Mouse (Mus musculus): ENCODE measurements at regions not wholly inside any gene's neighbourhood (a gene's known extent, or its start where the extent isn't known, plus 50 kb on each side); places are given as distances from the start of the nearest gene placed in this dataset.

DNA sequence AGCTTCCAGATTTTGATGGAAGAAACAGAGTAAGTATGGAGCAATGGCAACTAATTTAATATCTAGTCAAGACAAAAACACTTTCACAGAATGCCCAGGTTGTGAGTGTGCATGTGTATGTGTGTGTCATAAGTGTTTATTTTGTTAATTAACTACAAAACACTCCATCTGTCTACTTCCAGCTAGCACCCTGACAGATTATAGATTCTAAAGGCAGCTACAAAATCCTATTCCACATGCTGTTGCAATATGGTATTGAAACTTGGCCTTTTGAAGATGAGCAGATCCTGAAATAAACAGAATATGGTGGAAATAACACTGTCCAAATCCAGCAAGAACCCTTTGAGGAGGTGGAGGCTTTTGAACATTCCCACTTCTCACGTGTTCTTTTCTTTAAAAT lies 1356.9 kb downstream of the Defb40 start:
- Histone ChIP-seq H3K36me3 (ENCODE audit: control insufficient read depth, insufficient read depth, low read length) (no peaks in the 10 kb centered on the region), H3K27ac (replicated peaks; ENCODE audit: low read depth, low read length) (no peak overlapping the region), H3K9me3 (ENCODE audit: control insufficient read depth, low read length) (no peaks in the 10 kb centered on the region), H3K4me2 (ENCODE audit: low read length) (no peak overlapping the region), H3K4me3 (replicated peaks; ENCODE audit: low read depth, low read length) (no peak overlapping the region), H3K4me1 (ENCODE audit: control insufficient read depth, insufficient read depth, low read length) (no peaks in the 10 kb centered on the region), H3K27me3 (ENCODE audit: control insufficient read depth, insufficient read depth, low read length) (no peaks in the 10 kb centered on the region), H3K9ac (replicated peaks; ENCODE audit: low read length) (no peak overlapping the region)
- DNase-seq: no peak
- no peak for ATAC-seq (ENCODE audit: low FRiP score, low TSS enrichment)
- 46% methylated on average over 1 of the region's 1 CpGs for WGBS

DNA sequence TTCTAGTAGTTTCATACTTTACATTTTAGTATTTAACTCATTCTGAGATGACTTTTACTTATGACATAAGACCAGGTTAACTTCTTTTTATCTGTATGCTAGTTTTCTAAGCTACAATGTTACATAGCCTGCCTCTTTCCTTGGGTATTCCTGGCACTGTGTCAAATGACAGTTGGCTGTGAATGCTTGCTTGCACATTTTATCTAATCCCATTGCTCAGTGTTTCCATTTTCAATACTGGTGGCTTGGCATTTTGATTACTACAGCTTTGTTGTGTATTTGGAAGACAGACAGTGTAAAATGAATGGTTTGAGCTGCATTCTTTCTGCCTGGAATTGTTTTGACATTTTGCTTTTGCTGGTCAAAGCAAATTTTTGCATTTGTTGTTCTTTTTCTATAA lies 1359.2 kb downstream of the Defb40 start:
- Histone ChIP-seq H3K9me3 (ENCODE audit: control insufficient read depth, low read length) (no peaks in the 10 kb centered on the region), H3K4me2 (ENCODE audit: low read length) (no peak overlapping the region), H3K4me3 (replicated peaks; ENCODE audit: low read depth, low read length) (no peak overlapping the region), H3K27ac (replicated peaks; ENCODE audit: low read depth, low read length) (no peak overlapping the region), H3K9ac (replicated peaks; ENCODE audit: low read length) (no peak overlapping the region), H3K27me3 (ENCODE audit: control insufficient read depth, insufficient read depth, low read length) (no peaks in the 10 kb centered on the region), H3K4me1 (ENCODE audit: control insufficient read depth, insufficient read depth, low read length) (no peaks in the 10 kb centered on the region), H3K36me3 (ENCODE audit: control insufficient read depth, insufficient read depth, low read length) (no peaks in the 10 kb centered on the region)
- peak; percentile 34; the same call in 1 of the 2 replicates for ATAC-seq (ENCODE audit: low FRiP score, low TSS enrichment)
- DNase-seq: peak; percentile 58

DNA sequence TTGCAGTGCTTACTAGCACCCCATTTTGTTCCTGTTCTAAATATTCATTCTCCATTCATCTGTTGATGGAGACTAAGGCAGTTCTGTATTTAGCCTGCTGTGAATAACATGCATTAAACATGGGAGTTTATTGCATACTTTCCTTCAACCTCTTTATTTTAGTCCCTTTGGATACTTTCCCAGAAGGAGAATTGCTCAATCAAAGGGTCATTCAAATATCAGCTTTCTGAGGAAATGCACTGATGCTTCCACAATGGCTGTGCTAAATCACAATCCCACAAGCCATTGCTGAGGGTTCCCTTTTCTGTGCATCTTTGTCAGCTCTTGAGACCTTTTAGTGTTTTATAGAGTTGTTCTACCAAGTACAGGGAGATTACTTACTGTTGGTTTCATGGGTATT lies 1359.9 kb downstream of the Defb40 start:
- Histone ChIP-seq H3K9me3 (ENCODE audit: control insufficient read depth, low read length) (no peaks in the 10 kb centered on the region), H3K9ac (replicated peaks; ENCODE audit: low read length) (no peak overlapping the region), H3K4me3 (replicated peaks; ENCODE audit: low read depth, low read length) (no peak overlapping the region), H3K27me3 (ENCODE audit: control insufficient read depth, insufficient read depth, low read length) (no peaks in the 10 kb centered on the region), H3K4me2 (ENCODE audit: low read length) (no peak overlapping the region), H3K27ac (replicated peaks; ENCODE audit: low read depth, low read length) (no peak overlapping the region), H3K4me1 (ENCODE audit: control insufficient read depth, insufficient read depth, low read length) (no peaks in the 10 kb centered on the region), H3K36me3 (ENCODE audit: control insufficient read depth, insufficient read depth, low read length) (no peaks in the 10 kb centered on the region)
- peak; percentile 53 for DNase-seq
- peak; percentile 67; the same call in 1 of the 2 replicates for ATAC-seq (ENCODE audit: low FRiP score, low TSS enrichment)

DNA sequence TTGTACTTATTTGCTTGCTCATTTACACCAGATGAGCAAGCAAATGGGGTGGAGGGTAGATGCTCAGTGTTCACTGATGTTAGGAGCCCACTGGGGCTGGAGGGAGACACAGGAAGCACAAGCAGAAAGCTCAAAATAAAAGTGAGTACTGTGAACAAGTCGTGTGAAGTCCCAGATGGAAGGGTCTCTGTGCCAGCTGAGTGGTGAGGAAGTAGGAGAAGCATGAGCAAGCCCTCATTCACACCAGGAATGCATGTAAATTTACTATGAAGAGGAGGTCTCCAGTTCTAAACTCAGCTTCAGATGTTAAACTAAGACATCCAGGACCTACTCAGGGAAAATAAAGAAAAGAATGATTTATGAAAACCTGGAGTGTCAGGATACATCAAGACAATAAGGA lies 1375.2 kb downstream of the Defb40 start:
- Histone ChIP-seq H3K9ac (replicated peaks; ENCODE audit: low read length) (no peak overlapping the region), H3K4me3 (replicated peaks; ENCODE audit: low read depth, low read length) (no peak overlapping the region), H3K36me3 (ENCODE audit: control insufficient read depth, insufficient read depth, low read length) (no peaks in the 10 kb centered on the region), H3K4me1 (ENCODE audit: control insufficient read depth, insufficient read depth, low read length) (no peaks in the 10 kb centered on the region), H3K27ac (replicated peaks; ENCODE audit: low read depth, low read length) (no peak overlapping the region), H3K27me3 (ENCODE audit: control insufficient read depth, insufficient read depth, low read length) (no peaks in the 10 kb centered on the region), H3K9me3 (ENCODE audit: control insufficient read depth, low read length) (no peaks in the 10 kb centered on the region), H3K4me2 (ENCODE audit: low read length) (no peak overlapping the region)
- ATAC-seq (ENCODE audit: low FRiP score, low TSS enrichment) (no peak), DNase-seq (no peak)
- 34% methylated on average over 1 of the region's 1 CpGs for WGBS

DNA sequence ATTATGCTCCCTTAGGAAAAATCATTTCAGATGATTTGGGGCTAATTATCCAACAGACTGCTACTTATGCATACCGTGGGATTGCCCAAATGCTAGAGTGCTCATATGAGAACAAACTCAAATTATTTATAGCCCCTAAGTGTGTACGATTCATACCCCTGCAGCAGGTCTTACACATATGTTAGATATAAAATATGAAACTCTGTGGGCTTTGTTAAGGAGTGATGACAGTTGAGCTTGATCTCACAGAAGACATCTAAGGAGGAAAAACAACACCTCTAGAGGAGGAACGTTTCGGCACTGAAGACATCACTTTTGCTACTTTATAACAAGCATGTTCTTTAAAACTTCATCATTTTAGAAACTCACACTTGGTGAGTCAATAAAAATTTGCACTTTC lies 1379.3 kb downstream of the Defb40 start:
- WGBS: 85% methylated on average over 4 of the region's 4 CpGs
- ATAC-seq (ENCODE audit: low FRiP score, low TSS enrichment): no peak
- Histone ChIP-seq H3K27ac (replicated peaks; ENCODE audit: low read depth, low read length) (no peak overlapping the region), H3K4me3 (replicated peaks; ENCODE audit: low read depth, low read length) (no peak overlapping the region), H3K27me3 (ENCODE audit: control insufficient read depth, insufficient read depth, low read length) (no peaks in the 10 kb centered on the region), H3K4me2 (ENCODE audit: low read length) (no peak overlapping the region), H3K9me3 (ENCODE audit: control insufficient read depth, low read length) (no peaks in the 10 kb centered on the region), H3K4me1 (ENCODE audit: control insufficient read depth, insufficient read depth, low read length) (no peaks in the 10 kb centered on the region), H3K36me3 (ENCODE audit: control insufficient read depth, insufficient read depth, low read length) (no peaks in the 10 kb centered on the region), H3K9ac (replicated peaks; ENCODE audit: low read length) (no peak overlapping the region)
- no peak for DNase-seq

DNA sequence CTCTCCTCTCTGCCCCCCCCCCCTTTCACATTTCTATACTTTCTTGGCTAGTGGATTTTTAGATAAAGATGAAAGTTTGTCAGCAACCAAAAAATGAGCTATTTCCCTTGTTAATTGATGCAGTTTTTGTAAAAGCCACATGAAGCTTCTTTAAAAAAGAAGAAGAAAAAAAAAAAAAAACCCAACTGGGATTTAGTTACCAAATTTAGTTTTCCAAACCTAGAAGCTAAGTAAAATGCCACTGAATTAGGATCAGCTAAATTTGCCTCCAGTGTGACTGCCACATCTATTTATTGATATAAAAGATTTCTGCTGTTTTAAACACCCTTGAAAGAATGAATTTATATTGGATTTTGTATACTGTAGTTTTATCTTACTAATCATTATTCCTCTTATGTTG lies 1381.5 kb downstream of the Defb40 start:
- no peak for ATAC-seq (ENCODE audit: low FRiP score, low TSS enrichment)
- Histone ChIP-seq H3K9me3 (ENCODE audit: control insufficient read depth, low read length) (no peaks in the 10 kb centered on the region), H3K9ac (replicated peaks; ENCODE audit: low read length) (no peak overlapping the region), H3K4me2 (ENCODE audit: low read length) (no peak overlapping the region), H3K36me3 (ENCODE audit: control insufficient read depth, insufficient read depth, low read length) (no peaks in the 10 kb centered on the region), H3K27me3 (ENCODE audit: control insufficient read depth, insufficient read depth, low read length) (no peaks in the 10 kb centered on the region), H3K27ac (replicated peaks; ENCODE audit: low read depth, low read length) (no peak overlapping the region), H3K4me1 (ENCODE audit: control insufficient read depth, insufficient read depth, low read length) (no peaks in the 10 kb centered on the region), H3K4me3 (replicated peaks; ENCODE audit: low read depth, low read length) (no peak overlapping the region)
- DNase-seq: no peak

DNA sequence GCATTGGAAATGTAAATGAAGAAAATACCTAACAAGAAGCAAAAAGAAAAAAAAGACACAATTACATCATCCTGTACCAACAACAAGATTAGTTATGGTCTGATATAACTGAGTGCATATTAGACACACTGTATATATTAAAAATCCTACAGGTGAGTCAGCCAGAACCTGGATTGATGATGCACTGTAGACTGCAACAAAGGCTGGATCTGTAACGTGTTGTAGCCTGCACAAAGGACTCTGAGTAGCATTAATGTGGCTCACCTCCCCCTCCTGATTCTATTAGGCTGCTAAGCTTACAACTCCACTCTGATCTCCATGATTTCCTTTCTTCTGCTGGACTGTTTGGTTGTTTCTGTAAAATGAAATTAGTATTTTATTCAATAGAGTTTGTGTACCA lies 1383.4 kb downstream of the Defb40 start:
- Histone ChIP-seq H3K9me3 (ENCODE audit: control insufficient read depth, low read length) (no peaks in the 10 kb centered on the region), H3K27me3 (ENCODE audit: control insufficient read depth, insufficient read depth, low read length) (no peaks in the 10 kb centered on the region), H3K4me3 (replicated peaks; ENCODE audit: low read depth, low read length) (no peak overlapping the region), H3K4me2 (ENCODE audit: low read length) (no peak overlapping the region), H3K36me3 (ENCODE audit: control insufficient read depth, insufficient read depth, low read length) (no peaks in the 10 kb centered on the region), H3K27ac (replicated peaks; ENCODE audit: low read depth, low read length) (no peak overlapping the region), H3K9ac (replicated peaks; ENCODE audit: low read length) (no peak overlapping the region), H3K4me1 (ENCODE audit: control insufficient read depth, insufficient read depth, low read length) (no peaks in the 10 kb centered on the region)
- no peak for DNase-seq
- no peak for ATAC-seq (ENCODE audit: low FRiP score, low TSS enrichment)
- 35% methylated on average over 1 of the region's 1 CpGs for WGBS

DNA sequence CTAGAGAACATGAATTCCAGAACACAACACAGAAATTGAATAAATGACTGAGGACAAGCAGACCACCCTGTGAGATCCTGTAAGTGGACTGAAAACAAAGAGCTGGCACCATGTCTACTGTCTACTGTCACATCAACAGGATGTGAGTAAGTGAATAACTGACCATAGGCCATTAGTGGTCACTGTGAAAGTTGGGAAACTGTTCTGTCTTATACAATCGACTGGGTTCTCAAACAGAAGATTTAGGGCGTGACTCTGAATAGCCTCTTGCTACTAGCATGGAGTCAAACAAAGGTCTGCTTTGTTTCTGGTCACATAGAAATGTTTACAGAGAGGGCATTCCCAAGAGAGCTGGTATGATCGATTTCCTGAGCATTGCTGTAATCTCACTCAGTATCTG lies 1387.9 kb downstream of the Defb40 start:
- Histone ChIP-seq H3K4me1 (ENCODE audit: control insufficient read depth, insufficient read depth, low read length) (no peaks in the 10 kb centered on the region), H3K4me3 (replicated peaks; ENCODE audit: low read depth, low read length) (no peak overlapping the region), H3K27ac (replicated peaks; ENCODE audit: low read depth, low read length) (no peak overlapping the region), H3K36me3 (ENCODE audit: control insufficient read depth, insufficient read depth, low read length) (no peaks in the 10 kb centered on the region), H3K9ac (replicated peaks; ENCODE audit: low read length) (no peak overlapping the region), H3K4me2 (ENCODE audit: low read length) (no peak overlapping the region), H3K9me3 (ENCODE audit: control insufficient read depth, low read length) (no peaks in the 10 kb centered on the region), H3K27me3 (ENCODE audit: control insufficient read depth, insufficient read depth, low read length) (no peaks in the 10 kb centered on the region)
- WGBS: 81% methylated on average over 3 of the region's 3 CpGs
- no peak for ATAC-seq (ENCODE audit: low FRiP score, low TSS enrichment)
- DNase-seq: no peak

DNA sequence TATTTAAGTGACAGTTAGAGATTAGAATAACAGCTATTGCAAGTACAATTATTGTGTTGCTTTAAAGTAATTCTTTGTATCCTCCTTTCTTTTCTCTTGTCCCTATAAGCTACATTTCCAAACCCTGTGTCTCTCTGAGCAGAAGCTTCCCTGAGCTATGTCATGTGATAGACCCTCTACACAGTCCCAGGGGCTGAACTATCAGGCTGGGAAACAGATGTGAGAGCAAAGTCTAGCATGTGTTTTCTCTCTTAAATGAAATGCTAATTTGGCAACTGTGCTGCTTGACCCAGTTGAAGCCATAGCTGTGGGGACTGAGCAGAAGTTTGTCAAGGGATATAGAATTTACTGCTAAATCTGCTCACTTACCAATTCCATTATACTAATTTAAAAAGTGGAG lies 1389.9 kb downstream of the Defb40 start:
- Histone ChIP-seq H3K27me3 (ENCODE audit: control insufficient read depth, insufficient read depth, low read length) (no peaks in the 10 kb centered on the region), H3K4me2 (ENCODE audit: low read length) (no peak overlapping the region), H3K4me1 (ENCODE audit: control insufficient read depth, insufficient read depth, low read length) (no peaks in the 10 kb centered on the region), H3K9me3 (ENCODE audit: control insufficient read depth, low read length) (no peaks in the 10 kb centered on the region), H3K27ac (replicated peaks; ENCODE audit: low read depth, low read length) (no peak overlapping the region), H3K36me3 (ENCODE audit: control insufficient read depth, insufficient read depth, low read length) (no peaks in the 10 kb centered on the region), H3K9ac (replicated peaks; ENCODE audit: low read length) (no peak overlapping the region), H3K4me3 (replicated peaks; ENCODE audit: low read depth, low read length) (no peak overlapping the region)
- DNase-seq (no peak), ATAC-seq (ENCODE audit: low FRiP score, low TSS enrichment) (no peak)

Data from midbrain, embryonic 14.5 days (tissue).